Mouse (Mus musculus) urinary bladder, postnatal 36 days (tissue): ENCODE measurements around the gene Plekhg3.

Source experiments
- DNase-seq, 2 experiments: peaks; one replicate each; pipeline ENCODE4 v3.0.0; 2022; ENCODE audit warnings: low spot score in 2 of 2, mixed read lengths in 1 of 2

Gene Plekhg3

GRCm38 (mm10) chr12:76527245-76527881, 3.3 kb upstream of the Plekhg3 start:
- no peak for DNase-seq

- DNase-seq, result no peak
Observed at GRCm38 (mm10) chr12:76528766-76529165, 1.9 kb upstream of the Plekhg3 start.

- DNase-seq, result no peak
Observed at GRCm38 (mm10) chr12:76531986-76532925, 1.6 kb downstream of the Plekhg3 start.

GRCm38 (mm10) chr12:76532926-76533376, 2.3 kb downstream of the Plekhg3 start:
- DNase-seq, result no peak

GRCm38 (mm10) chr12:76533377-76534222, 2.9 kb downstream of the Plekhg3 start:
- peak; percentile 75 to 85 for DNase-seq

GRCm38 (mm10) chr12:76534233-76534632, 3.5 kb downstream of the Plekhg3 start:
- no peak for DNase-seq

GRCm38 (mm10) chr12:76534641-76535283, 4.1 kb downstream of the Plekhg3 start:
- DNase-seq, result no peak

GRCm38 (mm10) chr12:76535471-76535900, 4.8 kb downstream of the Plekhg3 start:
- peak in 1 of 2 experiments; percentile 56 for DNase-seq

GRCm38 (mm10) chr12:76536591-76537153, 6.0 kb downstream of the Plekhg3 start:
- DNase-seq, result no peak

- peak; percentile 61 to 77 for DNase-seq
Observed at GRCm38 (mm10) chr12:76537434-76537833, 6.7 kb downstream of the Plekhg3 start.

GRCm38 (mm10) chr12:76540169-76540568, 9.5 kb downstream of the Plekhg3 start:
- DNase-seq, result no peak

- DNase-seq, result no peak
Observed at GRCm38 (mm10) chr12:76540701-76541221, 10.1 kb downstream of the Plekhg3 start.

GRCm38 (mm10) chr12:76541475-76541874, 10.8 kb downstream of the Plekhg3 start:
- DNase-seq, result no peak

GRCm38 (mm10) chr12:76541879-76542278, 11.2 kb downstream of the Plekhg3 start:
- no peak for DNase-seq

GRCm38 (mm10) chr12:76545786-76546370, 15.2 kb downstream of the Plekhg3 start:
- no peak for DNase-seq

- DNase-seq, result no peak
Observed at GRCm38 (mm10) chr12:76546383-76547276, 15.9 kb downstream of the Plekhg3 start.

- DNase-seq, result peak; percentile 70 to 75
Observed at GRCm38 (mm10) chr12:76547409-76548081, 16.9 kb downstream of the Plekhg3 start.

GRCm38 (mm10) chr12:76548082-76548423, 17.4 kb downstream of the Plekhg3 start:
- no peak for DNase-seq

GRCm38 (mm10) chr12:76549203-76549602, 18.5 kb downstream of the Plekhg3 start:
- DNase-seq, result no peak
